Mouse (Mus musculus): ENCODE data around the gene Arsa.

DNA sequence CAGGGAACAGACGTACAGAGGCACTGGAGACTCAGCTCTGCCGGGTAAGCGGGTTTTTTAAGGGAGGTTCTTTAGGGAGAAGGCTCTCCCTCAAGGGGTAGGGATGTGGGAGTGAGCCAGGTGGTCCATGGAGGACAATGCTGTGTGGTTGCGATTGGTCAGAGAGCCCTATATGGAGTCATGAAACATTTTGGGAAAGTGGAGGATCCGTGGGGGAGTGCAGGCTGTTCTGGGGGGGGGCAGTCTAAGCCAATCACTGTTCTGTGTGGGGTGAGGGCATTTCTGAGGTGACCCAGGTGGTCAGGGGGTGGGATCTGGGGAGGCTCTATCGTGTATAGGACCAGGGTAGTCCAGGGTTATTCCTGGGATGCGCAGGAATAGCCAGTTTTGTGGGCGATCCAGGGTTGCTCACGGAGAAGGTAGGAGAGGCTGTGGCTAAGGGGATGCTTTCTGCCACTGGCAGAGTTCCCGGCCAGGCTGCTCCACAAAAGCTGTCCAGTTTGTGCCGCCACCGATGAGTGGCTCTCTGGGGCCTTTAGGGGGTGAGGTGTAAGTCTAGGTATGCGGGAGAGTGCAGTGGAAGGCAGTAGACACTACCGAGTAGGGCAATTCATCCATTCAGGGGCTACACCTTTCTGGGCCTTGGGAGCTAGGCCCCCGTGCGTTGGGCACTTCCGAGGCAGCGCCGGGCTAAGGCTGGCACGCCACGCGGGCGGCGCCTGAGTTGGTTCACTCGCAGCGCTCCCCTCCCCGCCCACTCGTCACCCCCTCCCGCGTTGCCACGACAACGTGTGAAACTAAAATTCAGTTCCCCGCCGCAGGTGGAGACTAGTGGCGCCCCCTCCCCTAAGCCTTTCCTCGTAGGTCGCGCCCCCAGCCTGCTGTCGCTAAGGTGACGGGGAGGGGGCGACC is 21.1 kb upstream of the Arsa start:
- no peak for TF ChIP-seq CTCF (IDR thresholded peaks at IDR 0.05; ENCODE audit: insufficient read depth, low read length)
- peak; percentile 51; the same call in 1 of the 2 replicates for TF ChIP-seq POLR2A (IDR thresholded peaks at IDR 0.05; ENCODE audit: borderline replicate concordance, extremely low read depth, low read depth, low read length)
